Mouse (Mus musculus) cortical plate, adult 2 months (tissue): Measurements from ENCODE around the gene Strn4. TPM values are rescaled to one million over a fixed set of nuclear protein-coding genes. Genes with fewer than 3 reads are reported as not detected.

Source experiments
- H3K27ac ChIP-seq: fragments of 200-500 bp; 2 replicates; pipeline ENCODE4 v1.5.1; 2012; ENCODE audit warnings: low read length, control low read depth, inconsistent platforms; ENCODE audit not compliant: insufficient read depth
- H3K4me1 ChIP-seq: fragments of 200-500 bp; 2 replicates; pipeline ENCODE4 v1.6.1; 2011; ENCODE audit warnings: low read length; ENCODE audit not compliant: control insufficient read depth, insufficient read depth
- H3K4me3 ChIP-seq: fragments of 200-500 bp; 2 replicates; pipeline ENCODE4 v1.5.1; 2011; ENCODE audit warnings: mild to moderate bottlenecking, low read length, control low read depth; ENCODE audit not compliant: insufficient read depth
- CTCF ChIP-seq: fragments of 200-500 bp; IDR thresholded peaks from 2 replicates; pipeline ENCODE4 v1.5.1; 2011; ENCODE audit warnings: mild to moderate bottlenecking, control low read depth, low read length; ENCODE audit not compliant: insufficient read depth; ENCODE audit errors: extremely low read depth
- POLR2A ChIP-seq: fragments of 200-500 bp; IDR thresholded peaks from 2 replicates; pipeline ENCODE4 v1.6.1; 2011; ENCODE audit warnings: mild to moderate bottlenecking, low read length, control low read depth; ENCODE audit not compliant: insufficient read depth; ENCODE audit errors: extremely low read depth
- polyA plus RNA-seq: library from polyadenylated mRNA; depleted of rRNA; stranded (reverse); fragments of >200 nt; gene quantifications from 2 replicates; pipeline ENCODE4 v1.2.3, GENCODE M21; 2012; rRNA removed

Strn4 gene
- polyA plus RNA-seq = 291 and 307 TPM in 2 replicates

DNA sequence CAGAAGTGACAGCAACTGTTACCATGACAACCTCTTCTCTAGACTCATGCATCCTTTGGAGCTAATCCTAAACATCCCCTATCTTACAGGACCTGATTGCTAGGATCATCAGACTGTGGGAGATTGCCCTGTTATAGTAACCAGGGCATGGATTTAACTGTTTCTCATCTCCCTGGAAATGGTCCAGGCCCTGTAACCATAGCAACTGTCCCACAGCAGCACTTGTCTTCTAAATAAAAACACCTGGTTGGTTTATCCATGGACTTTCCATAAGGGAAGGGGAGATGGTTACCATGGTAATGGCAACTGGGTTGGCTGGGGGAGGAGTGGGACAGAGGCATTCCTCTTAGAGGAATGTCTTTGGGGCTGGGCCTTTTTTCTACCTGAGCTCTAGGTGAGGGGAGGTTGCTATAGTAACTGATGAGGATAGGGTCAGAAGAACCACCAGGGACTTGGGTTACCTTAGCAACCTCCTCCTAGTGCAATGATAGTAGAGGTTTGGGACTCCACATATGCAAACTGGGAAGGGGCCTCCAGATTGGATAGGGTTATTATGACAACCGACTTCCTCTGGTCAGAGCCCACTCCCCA, at the start of gene Strn4:
TSS of gene Strn4 (plus strand) at position 539 of the 591 bp plus-strand sequence.
- H3K4me1 ChIP-seq = peaks cover 23% of the 10 kb centered on the region
- peak within 1 kb of the TSS; percentile 90 for H3K4me3 ChIP-seq
- TF ChIP-seq POLR2A (no peak), CTCF (no peak)
- H3K27ac ChIP-seq = peak within 1 kb of the TSS; percentile 100

- H3K4me3 ChIP-seq = no peak overlapping the region
- TF ChIP-seq CTCF (no peak), POLR2A (no peak)
- no peaks in the 10 kb centered on the region for H3K4me1 ChIP-seq
- no peak overlapping the region for H3K27ac ChIP-seq
Measured at GRCm38 (mm10) chr7:16766443-16766842, 49.2 kb upstream of the Strn4 start.

GRCm38 (mm10) chr7:16775888-16776287, 39.8 kb upstream of the Strn4 start:
- Histone ChIP-seq H3K27ac (no peak overlapping the region), H3K4me3 (no peak overlapping the region), H3K4me1 (no peaks in the 10 kb centered on the region)
- TF ChIP-seq CTCF = no peak
- TF ChIP-seq POLR2A = no peak

- H3K27ac ChIP-seq = no peak overlapping the region
- no peak for TF ChIP-seq POLR2A
- TF ChIP-seq CTCF = no peak
- peaks cover 2% of the 10 kb centered on the region; the same call in 1 of the 2 replicates for H3K4me1 ChIP-seq
- no peak overlapping the region for H3K4me3 ChIP-seq
Measured at GRCm38 (mm10) chr7:16780076-16780475, 35.6 kb upstream of the Strn4 start.

DNA sequence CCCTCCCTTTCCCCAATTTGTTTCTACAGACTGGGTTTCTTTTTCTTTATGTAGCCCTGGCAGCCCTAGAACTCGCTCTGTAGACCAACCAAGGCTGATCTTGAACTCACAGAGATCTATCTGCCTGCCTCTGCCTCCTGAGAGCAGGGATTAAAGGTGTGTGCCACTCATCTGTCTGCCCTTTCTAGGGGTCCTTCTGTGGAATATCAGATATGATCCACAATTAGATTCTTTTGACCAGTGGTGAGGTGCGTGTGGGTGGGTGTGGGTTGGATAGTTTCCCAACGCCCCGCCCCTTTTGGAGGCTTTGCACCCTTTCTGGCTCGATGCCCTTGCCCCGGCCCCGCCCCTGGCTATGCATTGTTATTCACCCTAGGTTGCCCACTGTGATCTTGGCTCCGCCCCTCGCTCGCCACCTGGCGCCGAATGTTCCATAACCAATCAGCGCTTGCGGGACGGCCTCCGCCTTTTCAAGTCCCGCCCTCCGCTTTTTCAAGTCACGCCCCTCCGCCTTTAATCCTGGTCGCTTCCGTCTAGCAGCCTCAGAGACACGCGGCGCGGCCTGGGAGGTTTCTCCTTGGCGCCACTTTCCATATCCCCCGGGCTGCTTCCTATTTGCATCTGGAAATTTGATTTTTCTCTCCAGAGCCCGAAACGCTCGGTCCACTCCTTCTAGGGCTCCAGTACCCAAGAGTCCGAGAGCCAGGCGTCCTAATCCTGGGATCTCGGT, 34.7 kb upstream of the Strn4 start, which contains the start of gene Slc1a5:
TSS of gene Slc1a5 (plus strand) at position 516 of the 730 bp plus-strand sequence.
- TF ChIP-seq CTCF = no peak
- TF ChIP-seq POLR2A = peak; percentile 70
- Histone ChIP-seq H3K4me3 (peak within 1 kb of the TSS; percentile 38), H3K4me1 (peaks cover 2% of the 10 kb centered on the region; the same call in 1 of the 2 replicates), H3K27ac (no peak within 1 kb of the TSS)

GRCm38 (mm10) chr7:16781555-16781815, 34.2 kb upstream of the Strn4 start:
- no peak for TF ChIP-seq POLR2A
- no peak for TF ChIP-seq CTCF
- Histone ChIP-seq H3K27ac (no peak overlapping the region), H3K4me1 (peaks cover 2% of the 10 kb centered on the region; the same call in 1 of the 2 replicates), H3K4me3 (peak overlapping the region; percentile 38)

GRCm38 (mm10) chr7:16781816-16782554, 33.7 kb upstream of the Strn4 start:
- TF ChIP-seq POLR2A (no peak), CTCF (no peak)
- no peak overlapping the region for H3K27ac ChIP-seq
- H3K4me3 ChIP-seq = peak overlapping the region; percentile 38
- H3K4me1 ChIP-seq = peaks cover 2% of the 10 kb centered on the region; the same call in 1 of the 2 replicates

- Histone ChIP-seq H3K4me1 (peaks cover 2% of the 10 kb centered on the region; the same call in 1 of the 2 replicates), H3K4me3 (peak overlapping the region; percentile 38; the same call in 1 of the 2 replicates), H3K27ac (no peak overlapping the region)
- TF ChIP-seq POLR2A (no peak), CTCF (no peak)
Measured at GRCm38 (mm10) chr7:16782555-16783125, 33.0 kb upstream of the Strn4 start.

DNA sequence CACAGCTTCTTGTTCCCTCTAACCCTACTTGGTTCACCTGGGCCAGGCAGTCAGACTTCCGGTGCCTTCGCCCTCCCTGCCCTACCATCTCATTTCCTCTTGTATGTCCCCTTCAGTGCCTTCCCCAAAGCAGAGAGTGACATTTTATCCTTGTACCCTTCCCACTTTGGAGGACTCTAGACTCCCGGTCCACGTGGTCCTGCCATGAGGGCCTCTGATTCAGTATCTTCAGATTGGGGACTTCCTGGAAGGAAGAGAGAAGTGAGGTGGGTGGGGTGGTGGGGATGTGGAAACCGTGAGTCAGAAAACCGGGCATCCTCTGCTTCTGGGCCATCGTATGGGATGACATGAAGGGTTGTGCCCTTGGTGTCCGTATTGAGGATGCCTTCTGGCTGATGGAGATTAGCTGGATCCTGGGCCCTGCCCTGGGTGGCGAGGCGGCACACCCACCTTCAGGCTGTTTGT, 32.4 kb upstream of the Strn4 start:
- TF ChIP-seq POLR2A (no peak), CTCF (no peak)
- Histone ChIP-seq H3K4me3 (no peak overlapping the region), H3K27ac (no peak overlapping the region), H3K4me1 (peaks cover 2% of the 10 kb centered on the region; the same call in 1 of the 2 replicates)
